Mouse (Mus musculus) embryonic facial prominence, embryonic 14.5 days (tissue): ENCODE data around the gene Srarp. TPM values are rescaled to one million over a fixed set of nuclear protein-coding genes. Genes with fewer than 3 reads are reported as not detected.

Source experiments
- ATAC-seq: fragments of 200-750 bp; cut with Nextera tagmentation; 2 replicates; pipeline ENCODE4 v1.8.0; 2017; ENCODE audit warnings: low read depth, moderate number of reproducible peaks, moderate TSS enrichment
- DNase-seq: peaks from one replicate; pipeline ENCODE4 v3.0.0-alpha.2; 2015; ENCODE audit warnings: low spot score
- H3K27ac ChIP-seq: fragments of 300-500 bp; sonication (generic); replicated peaks from 2 replicates; pipeline ENCODE4 v1.5.1; 2014; ENCODE audit warnings: low read depth, mild to moderate bottlenecking, low read length, moderate library complexity
- H3K27me3 ChIP-seq: fragments of 300-500 bp; sonication (generic); replicated peaks from 2 replicates; pipeline ENCODE4 v1.6.1; 2014; ENCODE audit warnings: low read length; ENCODE audit not compliant: control insufficient read depth, insufficient read depth
- H3K36me3 ChIP-seq: fragments of 300-500 bp; sonication (generic); 2 replicates; pipeline ENCODE4 v1.6.1; 2014; ENCODE audit warnings: low read length, mixed read lengths; ENCODE audit not compliant: control insufficient read depth, insufficient read depth
- H3K4me1 ChIP-seq: fragments of 300-500 bp; sonication (generic); 2 replicates; pipeline ENCODE4 v1.6.1; 2014; ENCODE audit warnings: antibody characterized with exemption, low read length; ENCODE audit not compliant: control insufficient read depth, insufficient read depth
- H3K4me2 ChIP-seq: fragments of 300-500 bp; sonication (generic); 2 replicates; pipeline ENCODE4 v1.6.1; 2014; ENCODE audit warnings: low read depth, mild to moderate bottlenecking, low read length, moderate library complexity, mixed read lengths
- H3K4me3 ChIP-seq: fragments of 300-500 bp; sonication (generic); 2 replicates; pipeline ENCODE4 v1.5.1; 2014; ENCODE audit warnings: low read depth, mild to moderate bottlenecking, low read length
- H3K9ac ChIP-seq: fragments of 300-500 bp; sonication (generic); 2 replicates; pipeline ENCODE4 v1.6.1; 2014; ENCODE audit warnings: low read depth, mild to moderate bottlenecking, low read length, moderate library complexity, mixed read lengths
- H3K9me3 ChIP-seq: fragments of 300-500 bp; sonication (generic); 2 replicates; pipeline ENCODE4 v1.6.1; 2016; ENCODE audit warnings: low read length; ENCODE audit not compliant: control insufficient read depth
- WGBS: fragments of 180-500 bp; shearing (Covaris S2); extraction: QIAGEN DNeasy Blood & Tissue Kit; methylation state at CpG from one replicate; pipeline ENCODE4 v1.1.7; 2014; 5-methylcytosine and 5-hydroxymethylcytosine counted together
- polyA plus RNA-seq: library from polyadenylated mRNA; unstranded; fragments of >200 nt; fragmentation: Nextera tagmentation; extraction: Ambion mirVana; gene quantifications from 2 replicates; pipeline ENCODE4 v1.2.1, GENCODE M21; 2014

The Srarp gene
- polyA plus RNA-seq, 1 experiment from 2014 or later, result not detected

DNA sequence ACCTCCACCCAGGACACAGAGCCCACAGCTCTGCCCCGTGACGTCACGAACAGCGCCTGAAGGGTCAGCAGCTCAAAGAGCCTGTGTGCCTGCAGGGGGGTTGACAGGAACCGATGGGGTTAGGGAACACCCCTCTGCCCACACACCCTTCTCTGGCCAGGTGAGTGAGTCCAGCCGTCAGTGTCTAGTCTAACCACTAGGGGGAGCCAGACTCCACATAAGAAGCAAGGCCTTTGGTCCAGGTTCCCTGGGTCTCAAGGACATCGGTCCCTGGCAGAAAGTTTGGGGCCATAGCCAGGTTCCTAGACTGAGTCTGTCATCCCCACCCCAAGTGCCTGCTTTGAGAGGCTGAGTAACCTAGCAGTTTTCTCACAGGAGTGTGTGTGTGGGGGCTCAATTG, 50.6 kb downstream of the Srarp start:
- Histone ChIP-seq H3K36me3 (no peaks in the 10 kb centered on the region), H3K27me3 (peaks cover 29% of the 10 kb centered on the region), H3K4me2 (no peak overlapping the region)

More for the DNA sequence above, 50.6 kb downstream of the Srarp start:
- 0 out of 2 replicates have a peak, but pooled peaks cover 6% of the 10 kb centered on the region for H3K4me1 ChIP-seq
- no peak overlapping the region for H3K4me3 ChIP-seq
- WGBS, result 0% methylated on average over 5 of the region's 7 CpGs
- H3K9me3 ChIP-seq, result no peaks in the 10 kb centered on the region
- ATAC-seq (no peak), DNase-seq (peak; percentile 84)
- no peak overlapping the region for H3K9ac ChIP-seq
- H3K27ac ChIP-seq, result no peak overlapping the region

Other genes with a start within 250 kb of the Srarp start
- 5.1 and 5.2 TPM in 2 replicates for gene Rsg1, start 222.1 kb downstream of the Srarp start, polyA plus RNA-seq
- gene Arhgef19, start 196.6 kb downstream of the Srarp start, polyA plus RNA-seq, result 17.4 and 17.7 TPM in 2 replicates
- 2.1 and 4.2 TPM in 2 replicates for gene Epha2, start 134.9 kb downstream of the Srarp start, polyA plus RNA-seq
- 2.2 and 2.9 TPM in 2 replicates for gene Fam131c, start 67.9 kb downstream of the Srarp start, polyA plus RNA-seq
- 1.2 and 1.3 TPM in 2 replicates for gene Clcnka, start 37.4 kb downstream of the Srarp start, polyA plus RNA-seq
- gene Clcnkb, start 20.1 kb downstream of the Srarp start, polyA plus RNA-seq, result not detected in 2 replicates
- 3.4 and 8.8 TPM in 2 replicates for gene Hspb7, start 15.3 kb downstream of the Srarp start, polyA plus RNA-seq
- gene Zbtb17, start 8.5 kb upstream of the Srarp start, polyA plus RNA-seq, result 22.0 and 28.7 TPM in 2 replicates
- 9.4 and 12.5 TPM in 2 replicates for gene Spen, start 102.5 kb upstream of the Srarp start, polyA plus RNA-seq
- 22.8 and 27.7 TPM in 2 replicates for gene Fblim1, start 170.0 kb upstream of the Srarp start, polyA plus RNA-seq
- gene Tmem82, start 182.5 kb upstream of the Srarp start, polyA plus RNA-seq, result 0.17 and 0.41 TPM in 2 replicates
- 0.08 TPM in 1 of 2 replicates, not detected in the other for gene Slc25a34, start 187.7 kb upstream of the Srarp start, polyA plus RNA-seq
- 3.7 and 4.5 TPM in 2 replicates for gene Plekhm2, start 228.8 kb upstream of the Srarp start, polyA plus RNA-seq
- gene Rsc1a1, start 249.5 kb upstream of the Srarp start, polyA plus RNA-seq, result 1.9 and 2.7 TPM in 2 replicates